Mouse (Mus musculus): ENCODE data around the gene Slc39a11.

DNA sequence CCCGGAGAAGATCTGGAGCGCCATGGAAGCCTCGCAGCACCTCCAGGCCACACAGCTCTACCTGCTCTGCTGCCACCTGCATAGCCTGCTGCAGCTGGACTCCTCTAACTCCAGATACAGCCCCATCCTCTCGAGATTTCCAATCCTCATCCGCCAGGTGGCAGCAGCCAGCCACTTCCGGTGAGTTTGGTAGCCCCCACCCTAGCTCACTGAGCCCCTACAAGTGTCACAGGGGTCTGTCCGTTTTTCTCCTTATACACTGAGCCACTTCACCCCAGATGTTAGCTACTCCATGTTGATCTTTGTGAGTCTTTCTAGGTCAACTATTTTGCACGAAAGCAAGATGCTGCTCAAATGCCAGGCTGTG, 2.0 kb upstream of the Slc39a11 start:
- TF ChIP-seq CTCF (IDR thresholded peaks at IDR 0.05; ENCODE audit: control insufficient read depth, insufficient read depth, low read length) (no peak), POLR2A (IDR thresholded peaks at IDR 0.05; ENCODE audit: borderline replicate concordance, control insufficient read depth, low read depth, low read length) (no peak)
